Mouse (Mus musculus): ENCODE results near the gene Hnf1b.

- TF ChIP-seq NANOG (IDR thresholded peaks at IDR 0.05; ENCODE audit: borderline replicate concordance, low read length) (no peak), CTCF (conservative IDR thresholded peaks at IDR 0.05; ENCODE audit: low read length) (no peak)
These were observed 21.2 kb upstream of the Hnf1b start for GRCm38 (mm10) chr11:83828553-83829142.

Data from E14TG2a.4 (cell line).